ENCODE assay signal across 9 mouse cellular contexts in the genomic region with DNA sequence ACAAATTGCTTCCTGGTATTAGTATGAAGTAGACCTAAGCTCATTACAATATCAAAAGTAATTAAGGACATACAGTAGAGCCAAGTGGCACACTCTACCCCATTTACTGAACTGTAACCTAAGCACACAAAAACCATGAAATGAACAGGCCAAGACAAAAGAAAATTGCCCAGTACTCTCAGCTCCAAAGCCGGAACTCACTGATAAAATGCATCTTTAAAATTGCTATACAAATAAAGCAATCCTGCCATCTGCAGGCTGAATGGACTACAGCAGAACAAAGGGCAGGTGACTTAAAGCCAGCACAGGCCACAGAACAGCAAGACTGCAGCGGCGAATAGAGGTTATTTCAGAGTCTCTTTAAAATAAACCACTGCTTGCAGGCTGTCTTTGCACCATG. TPM values are rescaled to one million over a fixed set of nuclear protein-coding genes. Genes with fewer than 3 reads are reported as not detected.
DNase-seq lines count a peak whose midpoint lies in the region; ATAC-seq lines count a peak whose summit lies in the region.
"Had no signal": no experiment of that assay in that cellular context is flagged by ENCODE, and none has a peak within 500 bp of the region (broad histone marks: within the 10 kb centered on the region; RNA-seq: fewer than 3 reads in every experiment).

No protein-coding gene starts in this region.

- H3K4me2 ChIP-seq in liver, embryonic 12.5 days, result no peak overlapping the region
- H3K4me2 ChIP-seq in midbrain, embryonic 14.5 days (ENCODE audit: low read length), result no peak overlapping the region
- H3K4me2 ChIP-seq: heart, embryonic 13.5 days had no signal

- no peak overlapping the region for H3K4me3 ChIP-seq in liver, embryonic 12.5 days
- H3K4me3 ChIP-seq in midbrain, embryonic 14.5 days (replicated peaks; ENCODE audit: low read depth, low read length), result no peak overlapping the region
- H3K4me3 ChIP-seq: heart, embryonic 13.5 days had no signal

- H3K9me3 ChIP-seq in liver, embryonic 12.5 days (replicated peaks), result no peaks in the 10 kb centered on the region
- no peaks in the 10 kb centered on the region for H3K9me3 ChIP-seq in midbrain, embryonic 14.5 days (ENCODE audit: control insufficient read depth, low read length)
- H3K9me3 ChIP-seq: heart, embryonic 13.5 days had no signal

- no peak for ATAC-seq in liver, embryonic 12.5 days
- no peak for ATAC-seq in midbrain, embryonic 14.5 days (ENCODE audit: low FRiP score, low TSS enrichment)

- no peak overlapping the region for H3K9ac ChIP-seq in liver, embryonic 12.5 days
- 0 out of 2 replicates have a peak overlapping the region, but pooled peaks have one; percentile 29 for H3K9ac ChIP-seq in midbrain, embryonic 14.5 days (replicated peaks; ENCODE audit: low read length)
- H3K9ac ChIP-seq: heart, embryonic 13.5 days had no signal

- H3K36me3 ChIP-seq in liver, embryonic 12.5 days, result peaks cover 4% of the 10 kb centered on the region; the same call in 1 of the 2 replicates
- H3K36me3 ChIP-seq in midbrain, embryonic 14.5 days (ENCODE audit: control insufficient read depth, insufficient read depth, low read length), result no peaks in the 10 kb centered on the region

- 40% methylated on average over 3 of the region's 3 CpGs for WGBS in liver, embryonic 12.5 days (ENCODE audit: insufficient replicate concordance)
- WGBS in midbrain, embryonic 14.5 days, result 30% methylated on average over 3 of the region's 3 CpGs

- intact Hi-C loops in gastrocnemius, postnatal 14 days (cut with DNase I; ENCODE audit: low total_unique reads), result no loop called here

- peak; percentile 17 for DNase-seq in liver
- peak; percentile 55 for DNase-seq in MEL-GATA-1-ER (ENCODE audit: extremely low read depth, low read depth)
- peak; percentile 20 for DNase-seq in cerebellum, adult 11 months
- peak; percentile 16 for DNase-seq in gastrocnemius, postnatal 14 days
- peak; percentile 61 for DNase-seq in kidney, postnatal 14 days
- peak; percentile 86 for DNase-seq in midbrain, embryonic 14.5 days
- DNase-seq in frontal cortex, postnatal 10 days (ENCODE audit: low spot score in 2 of 2), result no peak

- peaks cover 6% of the 10 kb centered on the region; the same call in 1 of the 2 replicates for H3K4me1 ChIP-seq in liver, embryonic 12.5 days
- 0 out of 2 replicates have a peak, but pooled peaks cover 3% of the 10 kb centered on the region for H3K4me1 ChIP-seq in midbrain, embryonic 14.5 days (ENCODE audit: control insufficient read depth, insufficient read depth, low read length)

- H3K27me3 ChIP-seq in liver, embryonic 12.5 days (replicated peaks), result no peaks in the 10 kb centered on the region
- no peaks in the 10 kb centered on the region for H3K27me3 ChIP-seq in midbrain, embryonic 14.5 days (ENCODE audit: control insufficient read depth, insufficient read depth, low read length)
- H3K27me3 ChIP-seq: heart, embryonic 13.5 days had no signal

- no peak overlapping the region for H3K27ac ChIP-seq in liver, embryonic 12.5 days
- no peak overlapping the region for H3K27ac ChIP-seq in midbrain, embryonic 14.5 days (replicated peaks; ENCODE audit: low read depth, low read length)
- H3K27ac ChIP-seq: heart, embryonic 13.5 days had no signal

RNA-seq across cellular contexts. Expression of a gene that starts 10.4 kb away (rescaled TPM):
- polyA plus RNA-seq in liver, embryonic 12.5 days (2016; fragmentation: Nextera tagmentation; extraction: Ambion mirVana), result 30.2 and 31.3 TPM in 2 replicates
- 10 to 100 TPM; 79.1 to 97.1 TPM for total RNA-seq in gastrocnemius, postnatal 14 days (2021)
- 66.9 and 67.1 TPM in 2 replicates for polyA plus RNA-seq in midbrain, embryonic 14.5 days (2014; fragmentation: Nextera tagmentation; extraction: Ambion mirVana)

RNA-seq across cellular contexts. Expression of a gene that starts 10.6 kb away (rescaled TPM):
- polyA plus RNA-seq in liver, embryonic 12.5 days (2016; fragmentation: Nextera tagmentation; extraction: Ambion mirVana), result 45.5 and 49.7 TPM in 2 replicates
- 10 to 100 TPM; 28.7 to 33.8 TPM for total RNA-seq in gastrocnemius, postnatal 14 days (2021)
- polyA plus RNA-seq in midbrain, embryonic 14.5 days (2014; fragmentation: Nextera tagmentation; extraction: Ambion mirVana), result 48.2 and 49.0 TPM in 2 replicates

Comparison
In these comparisons a context has a peak if more than half of its experiments do, and no peak if none do; other contexts are left out.
1. DNase-seq: peak in liver (single experiment), MEL-GATA-1-ER (single experiment), cerebellum, adult 11 months (single experiment), gastrocnemius, postnatal 14 days (single experiment), kidney, postnatal 14 days (single experiment) and midbrain, embryonic 14.5 days (single experiment); none in frontal cortex, postnatal 10 days (0 of 2).